16 mouse cellular contexts compared by ENCODE assay signal in genomic region chr2:77835781-77836180, GRCm38 (mm10). TPM values are rescaled to one million over a fixed set of nuclear protein-coding genes. Genes with fewer than 3 reads are reported as not detected.
"Had no signal": no experiment of that assay in that cellular context is flagged by ENCODE, and none has a peak within 500 bp of the region (broad histone marks: within the 10 kb centered on the region; RNA-seq: fewer than 3 reads in every experiment).

No protein-coding gene starts in this region.

- H3K4me3 ChIP-seq: limb, embryonic 12.5 days; liver, embryonic 13.5 days; lung, embryonic 15.5 days; megakaryocyte, embryonic 14.5 days; midbrain, embryonic 12.5 days; neural tube, embryonic 13.5 days had no signal

- H3K9ac ChIP-seq: limb, embryonic 12.5 days; liver, embryonic 13.5 days; liver, postnatal 0 days; lung, embryonic 15.5 days; midbrain, embryonic 12.5 days; neural tube, embryonic 13.5 days had no signal

- H3K4me1 ChIP-seq: limb, embryonic 12.5 days; liver, embryonic 13.5 days; lung, embryonic 15.5 days; megakaryocyte, embryonic 14.5 days; midbrain, embryonic 12.5 days; neural tube, embryonic 13.5 days had no signal

- H3K4me2 ChIP-seq: limb, embryonic 12.5 days; liver, embryonic 13.5 days; lung, embryonic 15.5 days; midbrain, embryonic 12.5 days; neural tube, embryonic 13.5 days had no signal

- H3K27ac ChIP-seq: limb, embryonic 12.5 days; liver, embryonic 13.5 days; lung, embryonic 15.5 days; macrophage; midbrain, embryonic 12.5 days; neural tube, embryonic 13.5 days had no signal

- H3K36me3 ChIP-seq: limb, embryonic 12.5 days; liver, embryonic 13.5 days; lung, embryonic 15.5 days; midbrain, embryonic 12.5 days; neural tube, embryonic 13.5 days had no signal

- DNase-seq: kidney, adult 8-10 months; kidney, postnatal 25 days; liver; liver, embryonic 13.5 days; liver, postnatal 0 days; lung, postnatal 14 days; right cerebral cortex, postnatal 25 days; thymus, adult 2 months; thymus, postnatal 25 days had no signal

- H3K9me3 ChIP-seq: limb, embryonic 12.5 days; liver, embryonic 13.5 days; lung, embryonic 15.5 days; midbrain, embryonic 12.5 days; neural tube, embryonic 13.5 days had no signal

- H3K27me3 ChIP-seq: limb, embryonic 12.5 days; liver, embryonic 13.5 days; lung, embryonic 15.5 days; megakaryocyte, embryonic 14.5 days; midbrain, embryonic 12.5 days; neural tube, embryonic 13.5 days had no signal

- ATAC-seq: liver, postnatal 0 days; midbrain, embryonic 16.5 days had no signal

RNA-seq across cellular contexts. Expression of gene Zfp385b, which starts 16.3 kb away (rescaled TPM):
- polyA plus RNA-seq: macrophage had no signal
